Mouse (Mus musculus): ENCODE data around the gene Fam166a.
"Not testable (repeated sequence)": the region's sequence is repeated elsewhere in the genome, so short reads cannot be mapped to it uniquely, and the experiment has no call there.

The Fam166a gene

DNA sequence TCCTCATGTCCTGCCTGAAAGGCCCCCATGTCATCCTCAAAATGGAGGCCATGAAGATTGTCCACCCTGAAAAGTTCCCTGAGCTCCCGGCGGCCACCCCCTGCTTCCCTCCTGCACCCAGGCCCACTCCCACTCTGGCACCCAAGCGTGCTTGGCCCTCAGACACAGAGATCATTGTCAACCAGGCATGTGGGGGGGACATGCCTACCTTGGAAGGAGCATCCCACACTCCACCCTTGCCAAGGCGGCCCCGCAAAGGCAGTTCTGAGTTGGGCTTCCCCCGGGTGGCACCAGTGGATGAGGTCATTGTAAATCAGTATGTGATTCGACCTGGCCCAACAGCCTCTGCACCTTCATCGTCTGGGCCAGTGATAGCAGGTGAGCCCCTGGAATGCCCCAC, 24.8 kb downstream of the Fam166a start:
- no peak for DNase-seq

DNA sequence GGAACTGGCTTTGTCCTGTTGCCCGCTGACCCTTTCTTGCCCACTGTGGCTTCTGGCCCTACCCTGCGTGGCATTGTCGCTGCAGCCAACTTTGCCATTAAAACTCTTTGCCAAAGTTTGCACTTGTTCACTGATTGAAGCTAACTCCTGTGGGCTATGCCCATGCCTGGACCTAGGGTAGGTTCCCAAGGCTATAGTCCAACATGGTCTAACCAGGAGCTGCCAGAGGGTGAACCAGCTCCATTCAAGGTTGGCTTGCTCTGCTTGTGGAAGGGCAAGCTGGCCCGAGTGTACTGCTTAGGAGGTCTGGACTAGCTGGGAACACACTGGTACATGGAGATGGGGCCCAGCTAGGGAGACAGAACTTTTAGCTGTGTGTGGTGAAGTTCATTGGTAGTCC, 25.6 kb downstream of the Fam166a start:
- no peak for DNase-seq

DNA sequence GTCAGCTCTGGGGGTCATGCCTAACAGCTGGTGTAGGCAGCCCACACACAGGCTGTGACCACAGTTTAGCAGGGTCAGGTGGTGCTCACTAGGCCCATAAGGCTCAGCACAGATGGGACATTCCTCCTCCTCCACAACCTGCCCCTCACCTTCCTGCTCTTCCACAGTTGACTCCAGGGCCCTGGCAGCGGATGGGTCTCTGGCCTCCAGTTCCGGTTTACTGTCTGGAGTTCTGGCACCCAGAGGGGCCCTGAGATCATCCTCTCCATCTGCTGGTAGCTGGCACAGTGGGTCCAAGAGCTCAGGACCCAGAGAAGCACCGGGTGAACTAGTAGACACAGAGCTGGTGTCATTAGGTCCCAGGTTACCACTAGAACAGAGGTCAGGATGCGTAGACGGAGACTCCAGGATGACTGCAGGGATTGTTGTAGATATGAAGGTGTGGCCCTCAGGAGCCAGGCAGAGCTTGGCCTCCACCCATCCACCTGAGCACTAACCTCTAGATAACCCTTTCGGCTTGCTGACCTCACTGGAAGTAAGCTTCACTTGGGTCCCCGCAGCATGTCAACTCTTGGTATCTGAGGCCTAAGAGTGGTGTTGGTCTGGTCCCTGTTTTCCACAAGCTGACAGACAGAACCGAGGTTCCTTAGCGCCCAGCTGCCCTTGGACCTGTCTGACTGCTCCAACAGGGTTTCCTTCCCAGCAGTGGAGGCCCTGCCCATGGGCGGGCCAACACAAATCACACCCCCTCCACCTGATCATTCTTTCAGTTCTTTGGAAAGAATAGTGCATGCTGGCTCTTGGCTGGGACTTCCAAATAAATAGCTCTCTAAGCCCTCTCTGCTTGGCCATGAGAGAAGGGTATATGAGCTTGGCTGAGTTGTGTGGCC, 27.9 kb downstream of the Fam166a start, which contains the start of gene AL732309.1:
TSS of gene AL732309.1 (minus strand) at position 681 of the 890 bp plus-strand sequence.
- no peak for DNase-seq

DNA sequence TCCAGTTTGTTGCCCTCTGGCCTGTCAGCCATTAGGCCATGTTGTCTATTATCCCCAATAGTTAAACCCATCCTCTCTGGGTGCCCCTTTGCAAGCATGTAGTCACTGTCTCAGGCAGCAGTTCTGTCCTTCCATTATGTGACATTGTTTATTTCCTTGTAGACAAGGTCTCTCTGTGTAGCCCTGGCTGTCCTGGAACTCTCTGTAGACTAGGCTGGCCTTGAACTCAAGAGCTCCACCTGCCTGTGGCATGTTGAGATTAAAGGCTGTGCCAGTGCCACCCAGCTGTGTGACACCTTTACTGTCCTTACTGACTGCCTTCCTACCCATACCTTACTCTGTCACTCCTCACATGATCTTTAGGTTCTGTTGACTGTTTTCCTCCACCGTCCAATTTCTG, 33.8 kb downstream of the Fam166a start:
- DNase-seq: no peak

DNA sequence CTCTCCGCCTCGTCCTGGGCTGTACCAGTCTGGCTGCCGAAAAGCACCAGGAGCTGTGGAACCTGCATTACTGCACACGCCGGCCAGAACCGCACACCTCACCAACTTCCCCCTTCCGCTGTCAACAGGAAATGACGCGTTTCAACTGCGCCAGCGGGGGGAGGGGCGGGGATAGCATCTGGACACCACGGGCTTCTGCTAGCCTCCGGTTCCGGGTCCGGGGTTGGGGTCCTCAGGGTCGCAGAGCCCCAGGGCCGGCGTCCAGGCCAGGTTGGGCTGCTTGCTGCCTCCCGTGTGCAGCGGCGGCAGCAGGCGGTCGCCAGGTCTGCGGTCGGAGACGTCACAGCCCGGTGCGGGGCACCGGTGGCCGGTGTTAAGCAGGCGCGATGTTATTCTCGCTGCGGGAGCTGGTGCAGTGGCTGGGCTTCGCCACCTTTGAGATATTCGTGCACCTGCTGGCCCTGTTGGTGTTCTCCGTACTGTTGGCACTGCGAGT, 36.8 kb downstream of the Fam166a start, which contains the start of gene Tmem203:
TSS of gene Tmem203 (plus strand) at position 156 of the 496 bp plus-strand sequence.
- DNase-seq: peak; percentile 78

DNA sequence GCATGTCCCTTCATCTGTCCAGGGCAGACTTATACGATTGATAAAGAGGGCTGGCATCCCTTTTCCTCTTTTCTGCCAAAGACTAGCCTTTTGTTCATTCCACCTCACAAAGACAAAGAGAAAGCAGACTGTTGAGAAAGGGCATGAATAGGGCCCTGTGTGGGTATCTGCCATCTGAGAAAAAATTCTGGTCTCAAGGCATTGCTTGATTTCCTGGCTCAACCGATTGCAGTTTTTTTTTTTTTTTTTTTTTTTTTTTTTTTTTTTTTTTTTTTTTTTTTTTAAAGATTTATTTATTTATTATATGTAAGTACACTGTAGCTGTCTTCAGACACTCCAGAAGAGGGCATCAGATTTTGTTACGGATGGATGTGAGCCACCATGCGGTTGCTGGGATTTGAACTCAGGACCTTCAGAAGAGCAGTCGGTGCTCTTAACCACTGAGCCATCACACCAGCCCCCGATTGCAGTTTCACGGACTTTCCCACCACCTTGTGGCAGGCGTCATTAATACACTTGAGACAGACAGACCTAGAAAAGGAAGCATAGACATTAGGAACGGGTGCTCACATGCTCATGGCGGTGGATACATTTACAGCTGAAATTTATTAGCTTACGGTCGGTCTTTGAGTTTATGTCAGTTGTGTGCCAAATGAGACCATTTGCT, 38.0 kb downstream of the Fam166a start:
- not testable (repeated sequence) for DNase-seq

DNA sequence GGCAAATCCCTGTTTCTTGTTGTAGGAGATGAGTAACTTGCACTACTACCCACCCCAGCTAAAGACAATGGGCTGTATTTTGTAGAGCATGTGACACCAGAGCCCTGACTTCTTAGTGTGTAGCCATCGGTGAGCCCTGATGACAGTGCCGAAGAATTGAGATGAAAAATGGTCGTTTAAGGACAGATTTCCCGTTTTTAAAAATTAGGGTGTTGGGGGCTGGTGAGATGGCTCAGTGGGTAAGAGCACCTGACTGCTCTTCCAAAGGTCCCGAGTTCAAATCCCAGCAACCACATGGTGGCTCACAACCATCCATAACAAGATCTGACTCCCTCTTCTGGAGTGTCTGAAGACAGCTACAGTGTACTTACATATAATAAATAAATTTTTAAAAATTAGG, 38.7 kb downstream of the Fam166a start:
- DNase-seq: not testable (repeated sequence)

DNA sequence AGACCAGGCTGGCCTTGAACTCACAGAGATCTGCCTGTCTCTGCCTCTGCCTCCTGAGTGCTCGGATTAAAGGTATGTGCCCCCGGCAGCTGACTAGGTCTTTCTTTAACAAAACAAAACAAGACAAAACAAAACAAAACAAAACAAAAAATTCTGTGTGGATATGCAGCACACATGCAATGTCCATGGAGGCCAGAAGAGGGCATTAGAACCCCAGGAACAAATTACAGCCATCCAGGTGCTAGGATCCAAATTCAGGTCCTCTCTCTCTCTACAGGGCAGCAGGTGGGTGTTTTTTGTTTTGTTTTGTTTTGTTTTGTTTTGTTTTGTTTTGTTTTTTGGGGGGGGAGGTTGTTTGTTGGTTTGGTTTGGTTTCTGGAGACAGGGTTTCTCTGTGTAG, 40.3 kb downstream of the Fam166a start:
- no peak for DNase-seq

DNA sequence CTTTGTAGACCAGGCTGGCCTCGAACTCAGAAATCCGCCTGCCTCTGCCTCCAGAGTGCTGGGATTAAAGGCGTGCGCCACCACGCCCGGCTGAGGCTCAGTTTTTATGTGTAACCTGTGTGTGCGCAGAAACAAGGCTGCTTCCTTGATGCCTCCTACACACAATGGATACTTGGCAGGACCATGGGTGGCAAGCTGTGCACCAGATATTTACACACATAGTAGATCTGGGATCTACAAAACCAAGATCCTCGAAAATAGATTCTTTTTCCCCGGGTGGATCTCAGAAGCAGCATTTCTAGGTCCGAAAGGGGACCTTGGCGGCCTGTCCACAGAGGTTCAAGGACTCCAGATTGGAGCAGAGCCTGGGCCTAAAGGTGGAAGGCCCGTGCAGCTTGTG, 43.3 kb downstream of the Fam166a start:
- DNase-seq: no peak

DNA sequence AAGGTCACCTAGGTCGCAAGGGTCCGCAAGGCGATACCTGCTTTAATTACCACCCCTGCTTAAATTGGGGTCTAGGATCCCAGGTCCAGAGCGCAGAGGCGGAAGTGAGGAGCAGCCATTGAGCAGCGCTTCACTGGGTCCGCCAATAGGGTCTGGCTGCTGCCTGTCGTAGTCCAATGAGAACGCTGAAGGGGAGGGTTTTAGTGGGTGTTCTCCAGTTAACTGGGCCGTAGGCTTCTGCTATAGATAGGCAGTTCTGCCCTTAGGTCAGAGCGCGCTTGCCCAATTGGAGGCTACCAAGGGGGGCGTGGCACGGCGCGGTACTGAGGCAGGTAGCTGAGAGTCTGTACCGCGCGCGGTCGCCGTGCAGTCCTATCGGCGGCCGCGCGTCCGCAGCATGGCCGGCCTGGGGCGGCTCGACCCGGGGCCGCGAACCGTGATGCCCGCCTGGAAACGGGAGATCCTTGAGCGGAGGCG, 43.8 kb downstream of the Fam166a start, which contains the start of gene Tprn:
TSS of gene Tprn (plus strand) at position 328 of the 477 bp plus-strand sequence.
- peak; percentile 98 for DNase-seq

DNA sequence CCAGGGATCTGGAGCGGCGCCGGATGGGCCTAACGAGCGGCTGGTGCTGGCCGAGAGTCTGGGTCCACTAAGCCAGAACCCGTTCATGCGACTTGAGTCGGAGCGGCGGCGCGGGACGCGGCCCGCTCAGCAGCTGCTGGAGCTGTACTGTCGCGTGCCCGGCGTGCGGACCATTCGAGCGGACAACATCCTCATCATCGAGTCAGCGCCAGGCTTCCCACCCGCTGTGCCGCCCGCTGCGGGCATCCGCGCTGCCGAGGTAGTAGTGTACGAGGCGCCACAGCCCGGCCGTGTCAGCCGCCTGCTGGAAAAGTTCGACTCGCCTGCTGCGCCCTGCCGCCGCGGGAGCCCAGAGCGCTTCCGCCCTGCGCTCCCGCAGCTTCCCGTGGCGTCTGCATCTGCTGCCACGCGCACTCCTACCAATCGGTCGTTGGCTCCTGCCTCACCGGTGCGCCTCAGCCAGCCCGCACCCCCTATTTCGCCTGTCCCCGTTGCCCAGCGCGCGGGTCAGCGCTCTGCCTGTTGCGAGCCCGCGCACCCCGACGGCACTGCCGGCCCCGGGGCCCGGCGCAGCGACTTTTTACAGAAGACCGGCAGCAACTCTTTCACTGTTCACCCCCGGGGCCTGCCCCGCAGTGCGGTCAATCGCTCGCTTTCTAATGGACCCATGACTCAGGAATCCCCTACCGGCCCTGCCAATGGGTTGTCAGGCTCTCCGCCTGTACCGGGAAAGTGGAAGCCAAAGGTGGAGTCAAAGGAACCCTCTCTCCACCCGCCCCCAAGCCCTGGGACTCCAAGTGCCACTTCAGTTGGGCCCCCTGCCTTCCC, 44.5 kb downstream of the Fam166a start:
- DNase-seq: no peak

DNA sequence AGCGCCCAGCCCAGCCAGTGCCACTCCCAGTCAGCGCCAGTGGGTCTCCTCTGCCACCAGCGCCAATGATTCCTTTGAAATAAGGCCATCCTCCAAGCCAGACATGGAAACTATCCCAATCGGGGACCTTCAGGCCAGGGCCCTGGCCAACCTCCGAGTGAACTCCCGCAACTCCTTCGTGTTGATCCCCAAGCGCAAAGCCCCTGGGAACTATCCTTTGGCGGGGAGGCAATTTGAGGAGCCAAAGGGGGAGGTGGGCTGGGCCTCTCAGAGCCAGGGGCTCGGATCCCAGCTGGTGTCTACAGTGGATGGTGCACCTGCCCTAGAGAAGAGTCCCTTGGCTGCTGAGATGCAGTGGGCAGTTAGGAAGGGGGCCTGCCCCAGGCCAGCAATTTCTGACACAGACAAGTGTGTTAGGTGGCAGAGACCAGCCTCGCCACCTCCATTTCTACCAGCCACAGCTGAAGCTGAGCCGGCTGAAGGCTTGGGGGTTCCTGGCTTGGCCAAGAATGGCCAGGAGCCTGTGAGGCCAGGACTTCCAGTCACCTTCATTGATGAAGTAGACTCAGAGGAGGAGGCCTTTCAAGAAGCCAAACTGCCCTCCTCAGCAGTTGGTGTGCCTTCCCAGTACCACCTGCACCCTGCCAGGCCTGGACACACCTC, 45.2 kb downstream of the Fam166a start:
- DNase-seq: no peak

DNA sequence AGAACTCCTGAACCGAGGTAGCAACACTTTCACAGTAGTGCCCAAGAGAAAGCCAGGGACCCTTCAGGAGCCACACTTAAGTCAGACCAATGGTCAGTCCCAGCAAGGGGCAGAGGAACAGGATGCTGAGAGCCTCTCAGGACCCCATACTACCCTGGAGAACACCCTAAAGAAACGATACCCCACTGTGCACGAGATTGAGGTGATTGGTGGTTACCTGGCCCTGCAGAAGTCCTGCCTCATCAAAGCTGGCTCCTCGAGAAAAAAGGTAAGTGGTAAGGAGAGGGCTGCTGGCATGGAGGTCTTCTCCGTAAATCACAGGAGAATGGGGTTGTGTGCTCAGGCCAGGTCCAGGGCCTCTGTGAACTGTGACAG, 45.7 kb downstream of the Fam166a start:
- DNase-seq: no peak

DNA sequence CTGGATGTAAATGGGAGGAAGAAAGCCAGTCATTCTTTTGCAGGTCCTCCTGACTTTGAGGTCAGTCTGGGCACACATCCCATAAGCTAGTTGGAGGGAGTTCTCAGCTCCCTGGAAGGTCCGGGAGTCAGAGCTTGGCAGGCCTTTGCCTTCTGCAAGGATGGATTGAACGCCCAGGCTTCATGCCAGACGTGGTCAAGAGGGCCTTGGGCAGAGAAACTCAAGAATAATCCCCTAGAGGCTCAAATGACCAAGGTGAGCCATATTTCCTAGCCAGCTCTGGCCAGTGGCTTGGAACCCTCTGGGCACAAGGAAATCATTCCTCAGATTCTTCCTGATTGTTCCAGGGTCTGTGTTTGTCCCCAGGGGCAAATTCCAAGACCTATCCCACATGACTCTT, 46.3 kb downstream of the Fam166a start:
- DNase-seq: peak; percentile 91

DNA sequence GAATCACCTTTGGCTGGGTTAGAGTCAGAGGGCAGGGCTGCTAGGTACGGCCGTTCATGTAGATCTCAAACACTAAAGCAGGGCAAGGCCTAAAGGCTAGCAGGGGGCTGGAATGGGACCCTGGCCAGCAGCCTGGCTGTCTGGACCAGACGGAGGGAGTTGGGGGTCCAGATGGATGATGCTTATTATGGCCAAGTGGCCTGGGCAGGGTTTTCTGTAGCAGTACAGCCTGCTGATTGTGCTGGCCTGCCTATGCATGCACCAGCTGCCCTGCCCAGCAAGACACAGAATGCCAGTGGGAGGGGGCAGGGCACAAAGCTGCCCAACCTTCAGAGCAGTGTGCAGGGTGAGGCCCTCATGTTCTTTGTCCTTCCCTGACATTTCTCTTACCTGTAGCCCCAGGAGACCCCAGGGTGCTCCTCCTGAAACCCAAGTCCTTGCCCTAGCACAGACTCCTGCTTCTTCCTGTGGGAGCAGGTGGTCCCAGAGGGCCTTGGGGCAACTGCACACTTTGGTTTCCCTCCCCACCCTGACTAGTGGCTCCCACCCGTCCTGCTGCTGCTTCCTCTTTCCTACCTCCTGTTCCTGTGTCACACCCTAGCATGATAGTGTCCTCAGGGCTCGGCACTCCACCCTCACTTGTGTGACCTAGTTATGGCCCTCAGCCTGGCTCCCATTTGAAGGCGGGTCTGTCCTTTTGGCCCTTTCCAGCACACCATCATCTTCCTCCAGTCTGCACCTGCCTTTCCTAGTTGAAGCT, 47.5 kb downstream of the Fam166a start:
- DNase-seq: no peak

DNA sequence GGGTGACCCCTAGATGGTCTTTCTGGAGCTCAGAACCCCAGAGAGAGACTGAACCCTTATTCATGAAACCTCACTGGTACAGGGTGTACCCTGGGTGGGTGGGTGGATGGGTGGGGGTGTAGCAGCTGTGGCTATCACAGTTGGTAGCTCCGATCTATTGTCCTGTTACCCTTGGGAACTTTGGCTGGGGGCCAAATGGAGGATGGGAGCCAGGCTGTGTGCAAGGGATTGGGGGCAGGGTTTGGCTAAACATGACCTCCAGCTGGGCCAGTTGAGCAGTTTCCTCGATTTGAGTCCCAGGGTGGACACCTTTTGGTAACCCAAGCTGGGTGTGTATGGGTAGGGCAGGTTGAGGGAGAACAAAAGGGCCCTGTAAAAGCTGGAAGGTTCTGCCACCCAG, 48.2 kb downstream of the Fam166a start:
- peak; percentile 71 for DNase-seq

DNA sequence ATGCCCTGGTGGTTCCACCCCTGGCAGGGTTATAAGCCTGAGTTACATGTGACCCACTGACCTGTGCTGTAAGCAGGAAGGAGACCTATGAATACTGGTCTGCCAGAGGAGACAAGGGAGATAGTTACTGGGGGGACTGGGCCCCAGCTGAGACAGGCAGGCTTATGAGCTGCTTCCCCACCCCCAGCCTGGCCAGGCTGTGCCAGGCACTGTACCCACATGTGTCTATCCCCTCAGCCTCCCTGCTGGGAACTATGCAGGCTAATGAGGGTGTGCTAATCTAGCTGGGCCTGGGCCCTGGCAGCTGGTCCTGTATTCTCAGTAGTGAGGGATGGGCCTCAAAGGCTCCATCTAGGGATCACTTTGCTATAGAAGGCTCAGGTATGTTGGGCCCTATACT, 48.7 kb downstream of the Fam166a start:
- no peak for DNase-seq

DNA sequence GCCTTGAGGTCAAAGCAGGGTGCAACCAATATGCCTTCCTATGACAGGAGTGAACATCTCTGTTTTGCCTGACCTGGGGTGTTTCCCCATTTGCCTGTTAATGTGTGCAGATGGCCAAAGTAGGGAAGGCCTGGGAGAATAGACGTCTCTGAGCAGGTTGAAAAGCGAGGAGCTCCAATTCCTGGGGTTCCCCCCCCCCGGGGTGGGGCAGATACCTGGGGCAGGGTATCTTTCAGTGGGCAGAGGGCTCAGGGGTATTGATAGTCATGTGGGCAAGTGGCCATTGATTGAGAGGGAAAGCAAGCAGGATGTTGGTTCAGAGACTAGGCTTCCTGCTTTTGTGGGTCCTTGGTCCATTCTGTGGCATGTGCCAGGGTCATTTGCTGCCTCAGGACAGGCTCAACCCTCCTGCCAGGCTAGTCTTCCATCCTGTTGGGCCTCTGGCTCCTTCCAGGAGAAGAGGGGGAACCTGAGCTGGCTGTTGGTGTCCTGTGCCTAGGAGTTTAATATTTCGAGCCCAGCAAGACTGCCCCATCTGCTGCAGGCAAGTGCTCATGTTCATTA, 49.3 kb downstream of the Fam166a start:
- DNase-seq: no peak

Measured in kidney, adult 11 months (tissue).